Mouse (Mus musculus): ENCODE results near the gene Gm4871.
"Not testable (repeated sequence)": the region's sequence is repeated elsewhere in the genome, so short reads cannot be mapped to it uniquely, and the experiment has no call there.

DNA sequence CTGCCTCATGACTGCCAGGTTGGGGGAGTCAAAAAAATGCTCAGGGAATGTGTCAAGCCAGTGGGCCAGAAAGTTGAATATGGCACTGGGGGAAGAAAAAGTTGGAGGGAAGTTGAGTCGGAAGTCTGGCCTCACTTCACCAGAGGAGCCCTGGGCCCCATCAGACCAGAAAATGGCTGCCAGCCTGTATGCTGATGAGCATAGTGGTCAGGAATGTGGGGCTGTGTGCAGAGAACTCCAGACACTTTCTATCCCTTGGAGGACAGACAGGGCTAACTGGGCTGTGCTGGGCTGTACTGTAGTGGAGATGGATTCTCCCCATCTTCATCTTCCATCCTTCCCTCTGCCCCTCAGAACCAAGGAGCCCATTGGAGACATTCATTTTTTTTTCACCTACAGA, 2.1 kb downstream of the Gm4871 start:
- not testable (repeated sequence) for TF ChIP-seq CTCF, EP300 (IDR thresholded peaks at IDR 0.05; ENCODE audit: low read depth)

Measured in liver, embryonic 14.5 days (tissue).